Mouse (Mus musculus) cerebellum, postnatal 4 days (tissue): ENCODE data around the gene Gm6408.
"Not testable (repeated sequence)": the region's sequence is repeated elsewhere in the genome, so short reads cannot be mapped to it uniquely, and the experiment has no call there.

Experiments
- DNase-seq, 2 experiments: peaks; one replicate each; pipeline ENCODE4 v3.0.0; 2022; ENCODE audit warnings: low spot score in 2 of 2, mixed read lengths in 1 of 2

The Gm6408 gene

DNA sequence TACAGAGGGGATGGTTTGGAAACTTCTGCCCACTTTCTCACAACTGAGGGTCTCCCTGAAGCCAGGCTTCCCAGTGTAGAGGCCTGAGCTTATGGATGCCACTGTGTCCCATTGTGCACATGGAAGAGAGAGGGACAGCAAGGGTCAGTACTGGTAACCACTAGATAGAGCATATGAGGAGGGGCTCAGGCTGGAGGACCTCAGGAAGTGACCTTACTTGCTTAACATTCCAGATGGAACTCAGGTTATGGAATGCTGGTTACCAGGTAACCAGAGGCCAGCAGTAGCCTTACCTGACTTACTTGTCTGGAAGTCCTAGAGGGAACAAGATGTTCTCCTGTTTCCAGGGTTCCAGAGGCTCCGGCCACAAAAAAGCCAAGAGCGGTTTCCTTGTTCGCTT lies at the start of gene Gm6408:
Gene Gm6408 (plus strand): TSS at position 301 of the 400 bp plus-strand sequence.
- not testable (repeated sequence) for DNase-seq

DNA sequence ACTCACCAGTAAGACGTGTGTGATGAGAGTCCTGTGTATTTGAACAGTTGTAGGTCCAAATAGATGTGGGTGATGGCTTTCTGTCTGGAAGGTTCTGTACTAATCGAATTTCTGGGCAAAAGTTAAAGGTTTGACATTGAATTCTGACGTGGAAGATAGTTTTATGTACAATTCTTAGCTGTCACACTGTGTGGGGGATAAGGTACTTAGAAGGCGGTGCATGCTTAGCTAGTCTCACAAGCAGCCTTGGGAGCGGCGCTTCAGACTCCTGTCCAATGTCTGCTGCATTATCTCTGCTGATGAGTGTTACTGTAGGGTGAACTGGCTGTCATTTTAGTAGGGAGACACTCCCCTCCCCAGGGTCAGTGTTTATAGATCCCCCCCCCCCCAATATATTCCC lies 49.3 kb upstream of the Gm6408 start:
- no peak for DNase-seq

DNA sequence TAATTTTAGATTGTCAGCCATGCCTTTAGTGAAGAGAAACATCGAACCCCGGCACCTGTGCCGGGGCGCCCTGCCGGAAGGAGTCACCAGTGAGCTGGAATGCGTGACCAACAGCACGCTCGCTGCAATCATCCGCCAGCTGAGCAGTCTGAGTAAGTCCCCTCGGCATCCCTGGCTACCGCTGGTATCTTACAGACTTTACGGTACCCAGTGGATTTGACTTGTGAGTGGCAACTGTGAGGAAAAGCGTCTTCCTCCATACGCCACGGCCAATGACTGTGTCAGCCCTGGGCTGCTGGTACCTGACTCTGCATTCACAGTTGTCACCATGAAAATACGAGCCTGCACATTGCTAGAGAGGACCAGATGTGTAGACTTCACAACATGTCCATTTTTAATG lies 46.4 kb upstream of the Gm6408 start:
- DNase-seq: no peak

- no peak for DNase-seq
Observed at GRCm38 (mm10) chr5:146436796-146437195, 45.0 kb upstream of the Gm6408 start.

DNA sequence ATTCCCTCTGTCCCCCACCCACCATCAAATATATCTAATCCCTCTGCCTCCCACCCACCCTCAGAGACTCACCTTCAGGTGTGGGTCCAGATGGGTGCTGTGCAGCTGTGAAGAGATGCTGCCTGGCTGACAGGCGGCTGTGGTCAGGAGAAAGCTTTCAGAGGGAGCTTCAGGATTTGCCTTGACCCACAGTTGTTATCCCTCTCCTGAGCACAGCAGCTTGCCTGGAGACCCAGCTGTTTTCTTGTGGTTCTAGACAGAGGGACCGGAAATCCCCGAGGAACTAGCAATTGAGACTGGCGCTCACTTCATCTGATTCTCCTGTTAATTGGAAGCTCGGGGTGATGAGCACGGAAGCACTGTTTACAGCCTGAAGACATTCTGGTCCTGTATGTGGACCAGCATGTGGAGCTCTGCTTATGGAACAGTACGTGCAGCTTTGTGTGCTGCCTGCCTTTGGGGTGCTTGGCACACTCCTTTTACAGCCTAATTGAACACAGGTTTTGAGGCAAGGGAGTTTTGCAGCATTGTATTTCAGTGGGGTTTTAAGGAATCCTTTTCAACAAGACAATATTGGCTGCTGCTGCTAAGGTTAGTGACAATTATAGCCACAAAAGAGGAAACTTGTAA lies 42.5 kb upstream of the Gm6408 start:
- no peak for DNase-seq

- no peak for DNase-seq
Observed at GRCm38 (mm10) chr5:146440273-146440672, 41.5 kb upstream of the Gm6408 start.

DNA sequence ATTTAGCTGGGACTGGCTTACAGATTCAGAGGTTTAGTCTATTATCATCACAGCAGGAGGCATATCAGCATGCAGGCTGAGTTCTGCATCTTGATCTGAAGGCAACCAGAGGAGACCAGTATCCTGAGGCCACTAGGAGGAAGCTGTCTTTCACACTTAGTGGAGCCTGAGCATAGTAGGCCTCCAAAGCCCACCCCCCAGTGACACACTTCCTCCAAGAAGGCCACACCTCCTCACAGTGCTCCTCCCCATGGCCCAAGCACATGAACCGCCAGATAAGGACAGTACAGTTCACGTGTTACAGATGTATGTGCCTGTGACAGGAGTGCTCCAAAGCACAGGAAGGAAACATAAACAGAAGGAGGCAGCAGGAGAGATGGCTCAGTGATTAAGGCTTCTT lies 39.0 kb upstream of the Gm6408 start:
- DNase-seq: no peak

DNA sequence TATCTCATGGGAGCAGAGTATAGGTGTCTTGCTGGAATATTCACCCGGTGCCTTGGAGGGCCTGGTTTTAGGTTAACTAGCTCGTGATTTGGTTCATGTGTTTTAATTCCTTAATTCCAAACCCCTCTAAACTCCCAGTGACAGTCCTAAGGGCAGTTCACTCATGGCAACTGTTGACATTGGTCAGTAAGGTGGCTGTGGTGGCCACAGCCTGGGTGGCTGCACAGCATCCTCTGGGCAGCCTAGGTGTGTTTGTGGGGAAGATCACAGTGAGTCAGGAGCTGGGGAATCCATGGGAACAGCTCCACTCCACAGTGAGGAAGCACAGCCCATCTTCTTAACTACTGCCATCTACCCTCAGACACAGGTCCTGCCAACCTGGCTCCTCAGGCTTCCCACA lies 35.1 kb upstream of the Gm6408 start:
- no peak for DNase-seq

DNA sequence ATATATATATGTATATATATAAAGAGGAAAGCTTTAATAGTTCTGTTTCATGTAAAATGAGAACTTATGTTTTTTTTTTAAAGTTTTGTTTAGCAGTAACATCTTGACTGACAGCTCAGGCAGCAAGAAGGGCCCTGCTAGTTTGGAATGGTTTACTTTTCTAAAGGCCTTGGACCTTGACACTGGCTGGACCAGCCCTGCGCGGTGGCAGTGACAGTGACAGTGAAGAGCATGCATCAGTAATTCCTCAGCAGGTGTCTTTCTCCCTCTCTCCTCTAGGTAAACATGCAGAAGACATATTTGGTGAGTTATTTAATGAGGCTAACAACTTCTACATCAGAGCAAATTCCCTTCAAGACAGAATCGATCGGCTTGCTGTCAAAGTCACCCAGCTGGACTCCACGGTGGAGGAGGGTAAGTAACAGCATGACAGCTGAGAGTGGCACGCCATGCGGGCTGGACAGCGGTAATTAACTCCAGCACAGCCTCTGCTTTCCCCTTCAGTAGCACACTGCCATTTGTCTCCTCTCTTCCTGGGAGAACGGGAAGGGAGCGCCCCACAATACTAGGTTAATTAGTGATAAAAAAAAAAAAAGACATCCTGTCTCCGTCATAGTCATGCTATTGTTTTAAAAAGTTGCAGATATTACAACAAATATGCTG lies 30.0 kb upstream of the Gm6408 start:
- no peak for DNase-seq

DNA sequence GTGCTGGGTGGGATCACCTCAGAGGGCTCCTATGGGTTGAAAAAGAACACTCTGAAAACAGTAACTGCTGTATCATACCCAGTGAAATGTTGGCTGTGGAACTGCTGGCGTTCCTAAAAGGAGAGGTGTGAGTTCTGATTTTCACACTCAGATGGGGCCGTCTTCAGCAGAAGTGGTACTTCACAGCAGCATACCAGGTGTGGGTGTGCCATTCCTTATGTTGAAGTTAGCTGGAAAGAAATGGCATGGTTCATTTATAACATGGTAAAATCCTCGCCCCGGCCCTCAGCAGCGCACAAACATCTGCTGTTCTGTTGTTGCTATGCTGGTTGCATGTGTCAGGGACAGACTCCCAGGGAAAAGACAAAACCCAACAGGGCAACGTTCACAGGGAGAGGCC lies 28.2 kb upstream of the Gm6408 start:
- no peak for DNase-seq

DNA sequence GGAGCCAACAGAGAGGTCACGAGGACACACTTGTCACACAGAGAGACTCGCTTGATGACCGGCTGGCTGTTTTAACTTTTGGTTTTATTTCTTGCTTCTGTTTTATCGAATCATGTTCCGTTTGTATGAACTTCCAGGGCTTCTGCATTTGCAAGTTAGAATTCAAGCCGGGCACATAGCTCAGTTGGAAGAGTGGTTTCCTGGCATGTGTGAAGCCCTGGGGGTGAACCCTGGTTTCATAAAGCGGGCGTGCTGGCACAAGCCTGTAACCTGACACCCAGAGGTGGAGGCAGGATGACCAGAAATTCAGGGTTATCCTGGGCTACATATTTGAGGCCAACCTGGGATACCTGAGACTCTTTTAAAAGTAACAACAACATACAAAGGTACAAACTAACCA lies 20.2 kb upstream of the Gm6408 start:
- DNase-seq: no peak

DNA sequence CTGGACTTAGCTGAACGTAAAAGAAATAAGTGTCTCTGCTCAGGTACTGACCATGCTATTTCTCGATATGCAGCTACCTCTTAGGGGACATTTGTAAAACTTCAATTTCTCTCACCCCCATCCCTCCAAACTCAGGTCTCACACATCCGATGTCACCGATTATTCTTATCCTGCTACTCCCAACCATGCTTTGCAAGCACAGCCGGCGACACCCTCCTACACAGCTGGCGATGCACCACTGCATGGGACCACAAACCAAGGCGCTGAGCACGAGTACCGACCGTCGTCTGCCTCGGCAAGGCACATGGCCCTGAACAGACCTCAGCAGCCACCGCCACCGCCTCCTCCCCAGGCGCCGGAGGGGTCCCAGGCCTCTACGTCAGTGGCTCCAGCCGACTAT lies 15.1 kb upstream of the Gm6408 start:
- no peak for DNase-seq

- DNase-seq: no peak
Observed at GRCm38 (mm10) chr5:146468311-146468710, 13.5 kb upstream of the Gm6408 start.

DNA sequence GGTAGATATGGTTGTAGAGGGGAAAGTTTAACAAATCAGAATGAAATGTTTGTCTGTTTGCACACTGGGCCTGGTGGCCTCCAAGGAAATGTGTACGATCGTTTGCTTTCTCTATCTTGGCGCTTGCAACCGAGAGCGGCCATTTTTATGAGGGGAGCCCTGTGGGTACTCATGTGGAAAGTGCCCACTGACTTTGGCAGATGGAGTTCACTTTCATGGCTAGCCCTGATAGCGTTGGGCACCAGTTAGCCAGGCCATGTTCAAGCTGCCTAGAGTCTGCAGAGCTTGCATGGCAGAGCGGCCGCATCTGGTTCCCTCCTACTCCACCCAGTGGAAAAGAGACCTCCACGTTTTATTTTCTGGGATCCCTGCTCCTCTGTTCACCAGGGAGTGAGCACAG lies 10.9 kb upstream of the Gm6408 start:
- no peak for DNase-seq

GRCm38 (mm10) chr5:146471311-146471710 lies 10.5 kb upstream of the Gm6408 start:
- no peak for DNase-seq

- no peak for DNase-seq
Observed at GRCm38 (mm10) chr5:146471821-146472220, 9.9 kb upstream of the Gm6408 start.

DNA sequence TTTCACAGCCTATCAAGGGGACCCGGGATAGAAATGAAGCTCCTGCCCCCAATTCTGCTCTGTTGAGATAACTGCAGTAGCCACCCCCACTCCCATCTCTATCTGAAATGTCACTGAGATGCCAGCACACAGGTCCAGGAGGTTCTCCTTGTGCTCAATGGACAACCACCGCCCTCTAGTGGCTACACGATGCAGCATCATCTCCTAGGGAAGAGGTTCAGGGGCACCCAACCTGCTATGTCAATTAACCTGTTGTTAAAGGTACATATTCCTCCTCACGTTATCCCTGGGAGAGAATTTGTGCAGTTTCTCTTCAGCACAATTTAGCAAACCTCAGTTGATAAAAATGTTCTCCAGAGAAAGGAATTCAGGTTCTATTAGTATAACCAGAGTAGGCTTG lies 2.2 kb upstream of the Gm6408 start:
- peak in 1 of 2 experiments; percentile 43 for DNase-seq

DNA sequence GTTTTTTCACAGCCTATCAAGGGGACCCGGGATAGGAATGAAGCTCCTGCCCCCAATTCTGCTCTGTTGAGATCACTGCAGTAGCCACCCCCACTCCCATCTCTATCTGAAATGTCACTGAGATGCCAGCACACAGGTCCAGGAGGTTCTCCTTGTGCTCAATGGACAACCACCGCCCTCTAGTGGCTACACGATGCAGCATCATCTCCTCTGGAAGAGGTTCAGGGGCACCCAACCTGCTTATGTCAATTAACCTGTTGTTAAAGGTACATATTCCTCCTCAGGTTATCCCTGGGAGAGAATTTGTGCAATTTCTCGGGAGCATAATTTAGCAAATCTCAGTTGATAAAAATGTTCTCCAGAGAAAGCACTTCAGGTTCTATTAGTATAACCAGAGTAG lies 7.2 kb downstream of the Gm6408 start:
- DNase-seq: peak in 1 of 2 experiments; percentile 25

- not testable (repeated sequence) for DNase-seq
Observed at GRCm38 (mm10) chr5:146491063-146491462, 9.3 kb downstream of the Gm6408 start, which contains the start of gene Gm6370. TSS of gene Gm6370 (plus strand) at chr5:146491363.

DNA sequence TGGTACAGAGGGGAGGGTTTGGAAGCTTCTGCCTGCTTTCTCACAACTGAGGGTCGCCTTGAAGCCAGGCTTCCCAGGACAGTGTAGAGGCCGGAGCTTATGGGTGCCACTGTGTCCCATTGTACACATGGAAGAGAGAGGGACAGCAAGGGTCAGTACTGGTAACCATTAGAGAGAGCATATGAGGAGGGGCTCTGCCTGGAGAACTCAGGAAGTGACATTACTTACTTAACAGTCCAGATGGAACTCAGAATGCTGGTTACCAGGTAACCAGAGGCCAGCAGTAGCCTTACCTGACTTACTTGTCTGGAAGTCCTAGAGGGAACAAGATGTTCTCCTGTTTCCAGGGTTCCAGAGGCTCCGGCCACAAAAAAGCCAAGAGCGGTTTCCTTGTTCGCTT lies 20.3 kb downstream of the Gm6408 start, which contains the start of gene 4930449I24Rik:
Gene 4930449I24Rik (plus strand): TSS at position 301 of the 400 bp plus-strand sequence.
- DNase-seq: not testable (repeated sequence)

DNA sequence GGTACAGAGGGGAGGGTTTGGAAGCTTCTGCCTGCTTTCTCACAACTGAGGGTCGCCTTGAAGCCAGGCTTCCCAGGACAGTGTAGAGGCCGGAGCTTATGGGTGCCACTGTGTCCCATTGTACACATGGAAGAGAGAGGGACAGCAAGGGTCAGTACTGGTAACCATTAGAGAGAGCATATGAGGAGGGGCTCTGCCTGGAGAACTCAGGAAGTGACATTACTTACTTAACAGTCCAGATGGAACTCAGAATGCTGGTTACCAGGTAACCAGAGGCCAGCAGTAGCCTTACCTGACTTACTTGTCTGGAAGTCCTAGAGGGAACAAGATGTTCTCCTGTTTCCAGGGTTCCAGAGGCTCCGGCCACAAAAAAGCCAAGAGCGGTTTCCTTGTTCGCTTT lies 32.1 kb downstream of the Gm6408 start, which contains the start of gene Gm3402:
Gene Gm3402 (plus strand): TSS at position 301 of the 400 bp plus-strand sequence.
- DNase-seq: not testable (repeated sequence)

DNA sequence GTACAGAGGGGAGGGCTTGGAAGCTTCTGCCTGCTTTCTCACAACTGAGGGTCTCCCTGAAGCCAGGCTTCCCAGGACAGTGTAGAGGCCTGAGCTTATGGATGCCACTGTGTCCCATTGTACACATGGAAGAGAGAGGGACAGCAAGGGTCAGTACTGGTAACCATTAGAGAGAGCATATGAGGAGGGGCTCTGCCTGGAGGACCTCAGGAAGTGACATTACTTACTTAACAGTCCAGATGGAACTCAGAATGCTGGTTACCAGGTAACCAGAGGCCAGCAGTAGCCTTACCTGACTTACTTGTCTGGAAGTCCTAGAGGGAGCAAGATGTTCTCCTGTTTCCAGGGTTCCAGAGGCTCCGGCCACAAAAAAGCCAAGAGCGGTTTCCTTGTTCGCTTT lies 43.7 kb downstream of the Gm6408 start, which contains the start of gene Gm3404:
Gene Gm3404 (plus strand): TSS at position 301 of the 400 bp plus-strand sequence.
- not testable (repeated sequence) for DNase-seq
